Mouse (Mus musculus) E14TG2a.4 (cell line): Measurements from ENCODE around the gene Atp5h.

Experiments
- CTCF ChIP-seq: conservative IDR thresholded peaks from 2 replicates; pipeline ENCODE4 v1.5.1; 2014; ENCODE audit warnings: low read length
- POU5F1 ChIP-seq: IDR thresholded peaks from 2 replicates; pipeline ENCODE4 v1.6.1; 2014; ENCODE audit warnings: low read length, borderline replicate concordance

DNA sequence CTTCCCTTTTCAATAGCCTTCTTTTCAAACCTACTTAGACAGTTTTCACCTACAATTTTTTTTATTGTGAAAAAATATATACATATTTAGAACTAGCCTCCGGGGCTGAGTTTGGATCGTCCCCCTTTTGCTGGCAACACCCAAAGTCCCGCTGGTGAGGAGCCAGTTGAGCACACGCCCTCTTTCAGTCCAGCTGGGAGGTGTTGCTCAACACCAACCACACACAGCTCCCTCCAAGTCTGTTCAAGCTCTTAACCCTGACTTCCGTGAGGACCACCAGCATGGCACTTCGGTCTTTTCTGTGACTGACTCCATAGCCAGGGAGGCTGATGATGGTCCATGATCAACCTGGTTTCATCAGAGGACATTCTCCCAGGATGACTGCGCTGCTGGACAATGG lies 21.7 kb downstream of the Atp5h start:
- TF ChIP-seq CTCF, result no peak
- no peak for TF ChIP-seq POU5F1
